Mouse (Mus musculus): ENCODE results near the gene Map4k2. TPM values are rescaled to one million over a fixed set of nuclear protein-coding genes. Genes with fewer than 3 reads are reported as not detected.

Gene Map4k2
- 100 to 1,000 TPM in 1 of 2 experiments, 10 to 100 TPM in 1; 94.9 to 108 TPM for total RNA-seq (2021)
- long read RNA-seq, experiment 1, full-length matches to known transcripts: 29 of 49 reads
- long read RNA-seq, experiment 1, partial matches to known transcripts: 4 of 49 reads
- long read RNA-seq, experiment 1, other reads (novel, unspliced or antisense): 16 of 49 reads
- long read RNA-seq, experiment 2, full-length matches to known transcripts: 25 of 78 reads
- long read RNA-seq, experiment 2, partial matches to known transcripts: 19 of 78 reads
- long read RNA-seq, experiment 2, other reads (novel, unspliced or antisense): 34 of 78 reads

GRCm38 (mm10) chr19:6340524-6341452 is at the start of gene Map4k2:
Gene Map4k2 (plus strand): TSS chr19:6341135.
- intact Hi-C loops (cut with DNase I): no loop called here
- peak within 1 kb of the TSS; percentile 86 for H3K27ac ChIP-seq
- peak; percentile 33 for TF ChIP-seq CTCF (IDR thresholded peaks at IDR 0.05)
- H3K4me3 ChIP-seq: peak within 1 kb of the TSS; percentile 81
- DNase-seq (ENCODE audit: extremely low spot score in 1 of 2, low spot score in 2 of 2): peak; percentile 78 to 83

- Histone ChIP-seq H3K4me3 (no peak overlapping the region), H3K27ac (no peak overlapping the region)
- no peak for DNase-seq (ENCODE audit: extremely low spot score in 1 of 2, low spot score in 2 of 2)
- intact Hi-C loops (cut with DNase I): no loop called here
- TF ChIP-seq CTCF (IDR thresholded peaks at IDR 0.05): no peak
Observed at GRCm38 (mm10) chr19:6292262-6292661, 48.7 kb upstream of the Map4k2 start.

GRCm38 (mm10) chr19:6294301-6294700 is 46.6 kb upstream of the Map4k2 start:
- Histone ChIP-seq H3K27ac (no peak overlapping the region), H3K4me3 (no peak overlapping the region)
- intact Hi-C loops (cut with DNase I): no loop called here
- no peak for TF ChIP-seq CTCF (IDR thresholded peaks at IDR 0.05)
- DNase-seq (ENCODE audit: extremely low spot score in 1 of 2, low spot score in 2 of 2): no peak

- TF ChIP-seq CTCF (IDR thresholded peaks at IDR 0.05): no peak
- intact Hi-C loops (cut with DNase I): no loop called here
- Histone ChIP-seq H3K4me3 (no peak overlapping the region), H3K27ac (no peak overlapping the region)
- no peak for DNase-seq (ENCODE audit: extremely low spot score in 1 of 2, low spot score in 2 of 2)
Observed at GRCm38 (mm10) chr19:6296551-6297210, 44.3 kb upstream of the Map4k2 start.

- no peak overlapping the region for H3K27ac ChIP-seq
- H3K4me3 ChIP-seq: no peak overlapping the region
- no peak for TF ChIP-seq CTCF (IDR thresholded peaks at IDR 0.05)
- intact Hi-C loops (cut with DNase I): loop anchor here (2.0 kb wide), 1 partner anchor 17 kb away; no protein-coding TSS in a partner anchor
- no peak for DNase-seq (ENCODE audit: extremely low spot score in 1 of 2, low spot score in 2 of 2)
Observed at GRCm38 (mm10) chr19:6297641-6298040, 43.3 kb upstream of the Map4k2 start.

- intact Hi-C loops (cut with DNase I): loop anchor here (2.0 kb wide), 1 partner anchor 18 kb away; no protein-coding TSS in a partner anchor
- no peak overlapping the region for H3K27ac ChIP-seq
- no peak for TF ChIP-seq CTCF (IDR thresholded peaks at IDR 0.05)
- DNase-seq (ENCODE audit: extremely low spot score in 1 of 2, low spot score in 2 of 2): no peak
- H3K4me3 ChIP-seq: no peak overlapping the region
Observed at GRCm38 (mm10) chr19:6299003-6299402, 41.9 kb upstream of the Map4k2 start.

- H3K4me3 ChIP-seq: no peak overlapping the region
- DNase-seq (ENCODE audit: extremely low spot score in 1 of 2, low spot score in 2 of 2): no peak
- H3K27ac ChIP-seq: no peak overlapping the region
- intact Hi-C loops (cut with DNase I): loop anchor here (2.0 kb wide), 1 partner anchor 19 kb away; no protein-coding TSS in a partner anchor
- TF ChIP-seq CTCF (IDR thresholded peaks at IDR 0.05): no peak
Observed at GRCm38 (mm10) chr19:6299450-6300267, 41.3 kb upstream of the Map4k2 start.

GRCm38 (mm10) chr19:6300402-6300841 is 40.5 kb upstream of the Map4k2 start:
- Histone ChIP-seq H3K27ac (0 out of 2 replicates have a peak overlapping the region, but pooled peaks have one; percentile 6), H3K4me3 (no peak overlapping the region)
- DNase-seq (ENCODE audit: extremely low spot score in 1 of 2, low spot score in 2 of 2): no peak
- no peak for TF ChIP-seq CTCF (IDR thresholded peaks at IDR 0.05)
- intact Hi-C loops (cut with DNase I): no loop called here

GRCm38 (mm10) chr19:6302114-6302513 is 38.8 kb upstream of the Map4k2 start:
- Histone ChIP-seq H3K4me3 (no peak overlapping the region), H3K27ac (peak overlapping the region; percentile 8)
- intact Hi-C loops (cut with DNase I): no loop called here
- TF ChIP-seq CTCF (IDR thresholded peaks at IDR 0.05): no peak
- no peak for DNase-seq (ENCODE audit: extremely low spot score in 1 of 2, low spot score in 2 of 2)

GRCm38 (mm10) chr19:6302522-6302921 is 38.4 kb upstream of the Map4k2 start:
- Histone ChIP-seq H3K4me3 (no peak overlapping the region), H3K27ac (peak overlapping the region; percentile 16)
- peak in 1 of 2 experiments; percentile 41 for DNase-seq (ENCODE audit: extremely low spot score in 1 of 2, low spot score in 2 of 2)
- intact Hi-C loops (cut with DNase I): no loop called here
- no peak for TF ChIP-seq CTCF (IDR thresholded peaks at IDR 0.05)

GRCm38 (mm10) chr19:6303831-6304230 is 37.1 kb upstream of the Map4k2 start:
- intact Hi-C loops (cut with DNase I): no loop called here

More at GRCm38 (mm10) chr19:6303831-6304230, 37.1 kb upstream of the Map4k2 start:
- no peak overlapping the region for H3K4me3 ChIP-seq
- peak overlapping the region; percentile 12; the same call in 1 of the 2 replicates for H3K27ac ChIP-seq
- no peak for DNase-seq (ENCODE audit: extremely low spot score in 1 of 2, low spot score in 2 of 2)
- TF ChIP-seq CTCF (IDR thresholded peaks at IDR 0.05): no peak
